Mouse (Mus musculus) ES-E14 (cell line): ENCODE data around the gene Rsf1. TPM values are rescaled to one million over a fixed set of nuclear protein-coding genes. Genes with fewer than 3 reads are reported as not detected.
A peak's percentile ranks its signal among the peaks of the same experiment; 100 is the strongest.

Experiments used
- DNase-seq: peaks from one replicate; pipeline ENCODE4 v3.0.0-alpha.2; 2013; ENCODE audit warnings: low read depth, low spot score
- H3K27ac ChIP-seq: 2 replicates; pipeline ENCODE4 v1.5.1; 2012; ENCODE audit warnings: low read depth, mild to moderate bottlenecking, low read length, moderate library complexity, mixed read lengths; ENCODE audit not compliant: poor library complexity, insufficient read depth, severe bottlenecking
- H3K36me3 ChIP-seq: 2 replicates; pipeline ENCODE4 v1.6.1; 2012; ENCODE audit warnings: mild to moderate bottlenecking, low read length, moderate library complexity, mixed read lengths; ENCODE audit not compliant: control insufficient read depth, poor library complexity, insufficient read depth, severe bottlenecking
- H3K4me1 ChIP-seq, 2 experiments: fragments of 150-350 bp in 1 of 2; sonication (generic) in 1 of 2; 2 replicates each; pipeline ENCODE4 v1.6.1; 2012; ENCODE audit warnings: low read length in 2 of 2, mild to moderate bottlenecking in 1 of 2, mixed read lengths in 1 of 2; ENCODE audit not compliant: control insufficient read depth in 2 of 2, insufficient read depth in 2 of 2, poor library complexity in 1 of 2
- H3K4me3 ChIP-seq, 2 experiments: fragments of 150-350 bp in 1 of 2; sonication (generic) in 1 of 2; 2 replicates each; pipeline ENCODE4 v1.5.1; 2012; ENCODE audit warnings: low read length in 2 of 2, low read depth in 1 of 2, mild to moderate bottlenecking in 1 of 2, mixed read lengths in 1 of 2; ENCODE audit not compliant: insufficient read depth in 1 of 2, poor library complexity in 1 of 2, severe bottlenecking in 1 of 2
- H3K9ac ChIP-seq: 2 replicates; pipeline ENCODE4 v1.6.1; 2012; ENCODE audit warnings: low read depth, mild to moderate bottlenecking, low read length, mixed read lengths; ENCODE audit not compliant: poor library complexity, insufficient read depth, severe bottlenecking
- H3K9me3 ChIP-seq: fragments of 150-350 bp; sonication (generic); 2 replicates; pipeline ENCODE4 v1.6.1; 2012; ENCODE audit warnings: low read depth, mild to moderate bottlenecking, low read length; ENCODE audit not compliant: control insufficient read depth, insufficient read depth
- CHD2 ChIP-seq: IDR thresholded peaks from 2 replicates; pipeline ENCODE4 v1.6.1; 2014; ENCODE audit warnings: mild to moderate bottlenecking, low read depth, low read length, inconsistent platforms
- HCFC1 ChIP-seq: IDR thresholded peaks from 2 replicates; pipeline ENCODE4 v1.6.1; 2012; ENCODE audit warnings: low read length, inconsistent platforms, borderline replicate concordance; ENCODE audit not compliant: insufficient read depth
- MAFK ChIP-seq: IDR thresholded peaks from 2 replicates; pipeline ENCODE4 v1.6.1; 2014; ENCODE audit warnings: mild to moderate bottlenecking, low read depth, low read length, inconsistent platforms; ENCODE audit not compliant: insufficient read depth
- ZC3H11A ChIP-seq: IDR thresholded peaks from 2 replicates; pipeline ENCODE4 v1.6.1; 2012; ENCODE audit warnings: low read depth, mild to moderate bottlenecking, inconsistent platforms, low read length, borderline replicate concordance
- ZNF384 ChIP-seq: IDR thresholded peaks from 2 replicates; pipeline ENCODE4 v1.6.1; 2012; ENCODE audit warnings: low read depth, low read length, inconsistent platforms
- in situ Hi-C, 2 experiments: fragments of 600-800 bp; cut with MboI; formaldehyde crosslinking; loops; one replicate each; pipeline ENCODE4 v1.15.1; 2025; ENCODE audit warnings: low sequenced_read_pairs in 2 of 2, inconsistent platforms in 1 of 2; ENCODE audit not compliant: unreplicated experiment in 2 of 2
- total RNA-seq: library from RNA; depleted of rRNA; stranded (reverse); fragments of 300-350 nt; gene quantifications from 2 replicates; pipeline ENCODE4 v1.2.3, GENCODE M21; 2012

The Rsf1 gene
- total RNA-seq, 1 experiment = 27.0 TPM

DNA sequence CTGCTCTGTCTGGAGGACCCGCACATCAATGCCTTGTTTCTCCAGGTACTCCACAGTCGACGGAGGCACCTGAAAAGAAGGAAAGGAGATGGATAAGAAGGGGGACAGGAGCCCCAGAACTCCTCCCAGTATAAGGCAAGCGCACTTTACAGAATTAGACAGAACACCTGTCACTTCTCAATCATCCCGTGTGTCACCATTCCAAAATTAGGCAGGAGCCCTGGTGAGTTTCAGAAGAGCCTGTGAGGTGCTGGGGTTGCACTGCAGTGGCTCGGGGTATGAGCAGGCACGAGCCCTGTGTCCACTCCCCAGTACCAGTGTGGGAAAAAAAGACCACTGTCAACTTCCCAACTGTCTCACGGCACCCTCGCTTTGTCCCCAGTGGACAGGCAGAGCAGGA lies 29.0 kb upstream of the Rsf1 start:
- in situ Hi-C loops = no loop called here
- DNase-seq = no peak
- TF ChIP-seq CHD2 (no peak), ZC3H11A (no peak), MAFK (no peak), ZNF384 (no peak), HCFC1 (no peak)
- no peaks in the 10 kb centered on the region for H3K36me3 ChIP-seq
- H3K4me3 ChIP-seq = no peak overlapping the region
- H3K27ac ChIP-seq = no peak overlapping the region
- no peaks in the 10 kb centered on the region for H3K4me1 ChIP-seq
- no peaks in the 10 kb centered on the region for H3K9me3 ChIP-seq
- H3K9ac ChIP-seq = no peak overlapping the region

DNA sequence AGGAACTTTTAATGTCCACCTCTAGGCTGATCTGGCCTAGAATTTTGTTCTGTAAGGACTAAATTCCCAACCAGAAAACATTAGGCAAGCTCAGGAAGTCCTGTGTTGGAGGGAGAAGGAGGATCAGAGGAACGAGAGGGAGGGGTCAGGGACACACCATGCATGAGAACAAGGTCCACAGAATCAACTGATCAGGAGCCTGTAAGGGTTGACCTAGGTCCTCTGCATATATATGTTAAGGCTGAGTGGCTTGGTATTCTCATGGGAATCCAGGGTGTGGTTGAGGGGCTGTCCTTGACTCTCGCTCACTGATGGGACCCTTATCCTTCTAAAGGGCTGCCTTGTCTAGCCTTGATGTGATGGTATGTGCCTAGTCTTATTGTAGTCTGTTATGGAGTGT lies 16.1 kb upstream of the Rsf1 start:
- Histone ChIP-seq H3K4me3 (no peak overlapping the region), H3K27ac (no peak overlapping the region), H3K4me1 (no peaks in the 10 kb centered on the region), H3K36me3 (no peaks in the 10 kb centered on the region), H3K9me3 (no peaks in the 10 kb centered on the region), H3K9ac (no peak overlapping the region)
- TF ChIP-seq HCFC1 (no peak), ZC3H11A (no peak), MAFK (no peak), CHD2 (no peak), ZNF384 (no peak)
- in situ Hi-C loops = no loop called here
- no peak for DNase-seq

DNA sequence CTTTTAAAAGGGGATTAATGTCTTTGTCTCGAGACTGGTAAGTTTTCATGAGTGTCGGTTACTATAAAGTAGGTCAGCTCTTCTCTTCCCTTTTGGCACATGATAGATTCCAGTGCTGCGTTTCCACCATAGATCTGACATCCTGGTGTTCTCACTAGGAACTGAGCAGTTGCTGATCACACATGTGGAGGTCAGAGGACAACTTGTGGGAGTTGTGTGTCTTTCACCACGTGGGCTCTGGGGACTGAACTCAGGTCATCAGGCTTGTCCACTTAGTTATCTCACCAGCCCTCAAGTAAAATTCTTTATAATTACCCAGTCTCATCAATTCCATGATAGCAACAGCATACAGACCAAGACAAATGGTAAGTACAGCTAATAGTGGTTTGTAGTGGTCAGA lies 10.3 kb upstream of the Rsf1 start:
- H3K27ac ChIP-seq = no peak overlapping the region
- H3K9me3 ChIP-seq = no peaks in the 10 kb centered on the region
- H3K4me1 ChIP-seq = no peaks in the 10 kb centered on the region
- H3K4me3 ChIP-seq = no peak overlapping the region
- in situ Hi-C loops = no loop called here
- no peaks in the 10 kb centered on the region for H3K36me3 ChIP-seq
- TF ChIP-seq MAFK = no peak
- no peak for TF ChIP-seq ZNF384
- no peak for TF ChIP-seq ZC3H11A
- TF ChIP-seq HCFC1 = no peak
- DNase-seq = no peak
- no peak overlapping the region for H3K9ac ChIP-seq

DNA sequence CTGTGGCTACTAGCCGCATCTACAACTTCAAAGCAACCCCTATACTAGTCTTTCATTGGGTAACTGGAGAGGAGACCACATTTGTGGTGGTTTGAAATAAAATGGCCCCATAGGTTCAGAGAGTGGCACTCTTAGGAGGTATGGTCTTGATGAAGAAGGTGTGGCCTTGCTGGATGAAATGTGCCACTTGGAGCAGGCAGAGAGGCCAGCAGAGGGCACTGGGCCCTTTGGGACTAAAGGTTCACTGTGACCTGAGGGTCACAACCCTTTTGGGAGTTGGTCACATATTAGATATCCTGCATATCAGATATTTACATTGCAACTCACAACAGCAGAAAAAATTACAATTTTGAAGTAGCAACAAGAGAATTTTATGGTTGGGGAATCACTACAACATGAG lies 9.3 kb upstream of the Rsf1 start:
- no peak for DNase-seq
- Histone ChIP-seq H3K4me1 (no peaks in the 10 kb centered on the region), H3K9me3 (no peaks in the 10 kb centered on the region), H3K36me3 (no peaks in the 10 kb centered on the region), H3K4me3 (no peak overlapping the region), H3K9ac (no peak overlapping the region), H3K27ac (no peak overlapping the region)
- TF ChIP-seq ZNF384 (no peak), HCFC1 (no peak), ZC3H11A (no peak), MAFK (no peak), CHD2 (no peak)
- in situ Hi-C loops = no loop called here

DNA sequence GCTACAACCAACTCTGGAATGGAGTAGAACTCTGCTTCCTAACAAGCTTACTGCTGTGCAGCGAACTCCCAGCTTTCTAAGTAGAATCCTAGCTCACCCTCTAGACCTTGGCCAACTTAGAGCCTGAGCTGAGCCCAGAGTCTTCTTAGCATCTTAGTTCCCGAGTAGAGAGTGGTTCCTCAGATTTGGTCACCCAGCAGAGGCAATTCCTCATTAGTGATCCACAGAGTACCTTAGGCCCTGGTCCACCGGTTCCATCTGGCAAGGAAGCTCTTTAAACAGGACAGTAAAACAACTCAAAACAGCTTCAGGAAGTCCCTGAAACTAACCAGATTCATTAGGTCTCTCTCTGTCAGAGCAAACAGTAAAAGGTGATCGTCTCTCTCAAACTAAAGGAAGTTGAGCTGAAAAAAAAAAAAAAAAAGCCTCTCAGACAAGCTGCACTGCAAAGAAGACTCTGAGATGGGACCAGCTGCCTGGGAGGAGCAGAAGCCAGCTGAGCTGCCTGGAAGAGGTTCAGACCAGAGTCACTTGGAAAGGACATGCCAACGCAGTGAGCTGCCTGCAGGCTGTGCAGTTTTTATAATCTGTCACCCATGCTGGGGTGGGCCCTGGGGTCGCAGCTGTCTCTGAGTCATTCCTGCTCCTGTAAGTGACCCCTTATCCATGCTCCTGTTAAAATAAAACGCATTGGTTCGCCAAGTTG lies 1.2 kb upstream of the Rsf1 start:
- no peaks in the 10 kb centered on the region for H3K36me3 ChIP-seq
- DNase-seq = no peak
- no peak overlapping the region for H3K27ac ChIP-seq
- no peaks in the 10 kb centered on the region for H3K9me3 ChIP-seq
- peak overlapping the region; percentile 69 for H3K9ac ChIP-seq
- in situ Hi-C loops = no loop called here
- peak overlapping the region; percentile 95 to 99 for H3K4me3 ChIP-seq
- TF ChIP-seq ZNF384 = peak; percentile 67
- no peak for TF ChIP-seq ZC3H11A
- no peak for TF ChIP-seq CHD2
- TF ChIP-seq HCFC1 = no peak
- TF ChIP-seq MAFK = no peak
- H3K4me1 ChIP-seq = peaks cover 0 to 8% of the 10 kb centered on the region in 2 experiments; a peak in 2 of 4 replicates
